Mouse (Mus musculus) CH12.LX (cell line): Measurements from ENCODE around the gene Ring1. TPM values are rescaled to one million over a fixed set of nuclear protein-coding genes. Genes with fewer than 3 reads are reported as not detected.

Experiments
- DNase-seq: peaks from one replicate; pipeline ENCODE4 v3.0.0-alpha.2; 2013; ENCODE audit errors: extremely low read depth
- H3K27ac ChIP-seq: 2 replicates; pipeline ENCODE4 v1.5.1; 2012; ENCODE audit warnings: low read depth, mild to moderate bottlenecking, control low read depth, moderate library complexity; ENCODE audit not compliant: insufficient read depth
- H3K27me3 ChIP-seq: replicated peaks from 2 replicates; pipeline ENCODE3; 2012; ENCODE audit warnings: inconsistent platforms
- H3K36me3 ChIP-seq, 2 experiments: replicated peaks in 1 of 2; 2 replicates each; pipeline versions ENCODE3 to v1.6.1; 2012; ENCODE audit warnings: inconsistent platforms in 1 of 2, low read length in 1 of 2, mild to moderate bottlenecking in 1 of 2, mixed read lengths in 1 of 2, moderate library complexity in 1 of 2; ENCODE audit not compliant: control insufficient read depth in 1 of 2, insufficient read depth in 1 of 2
- H3K4me1 ChIP-seq, 2 experiments: 2 replicates each; pipeline ENCODE4 v1.6.1; 2012; ENCODE audit warnings: inconsistent platforms in 1 of 2, moderate library complexity in 1 of 2; ENCODE audit not compliant: insufficient read depth in 2 of 2, control insufficient read depth in 1 of 2
- H3K4me2 ChIP-seq: 2 replicates; pipeline ENCODE4 v1.6.1; 2012; ENCODE audit warnings: low read depth, mild to moderate bottlenecking, control low read depth; ENCODE audit not compliant: poor library complexity, insufficient read depth, severe bottlenecking
- H3K4me3 ChIP-seq, 3 experiments: fragments of 150-350 bp in 1 of 3; sonication (generic) in 1 of 3; replicated peaks in 1 of 3; 2 replicates each; pipeline versions ENCODE3 to v1.5.1; 2011 to 2012; ENCODE audit warnings: low read depth in 2 of 3, low read length in 2 of 3, mild to moderate bottlenecking in 2 of 3, moderate library complexity in 2 of 3, control low read depth in 1 of 3, improper control_type of control experiment in 1 of 3, inconsistent platforms in 1 of 3, mixed read lengths in 1 of 3; ENCODE audit not compliant: poor library complexity in 1 of 3
- H3K79me2 ChIP-seq: replicated peaks from 2 replicates; pipeline ENCODE4 v1.6.1; 2012; ENCODE audit warnings: mild to moderate bottlenecking, moderate library complexity; ENCODE audit not compliant: control insufficient read depth, poor library complexity, insufficient read depth, severe bottlenecking; ENCODE audit errors: extremely low read depth
- H3K9ac ChIP-seq: 2 replicates; pipeline ENCODE4 v1.6.1; 2012; ENCODE audit warnings: low read depth, mild to moderate bottlenecking, control low read depth, moderate library complexity; ENCODE audit not compliant: insufficient read depth
- H3K9me3 ChIP-seq: replicated peaks from 2 replicates; pipeline ENCODE3; 2012; ENCODE audit warnings: low read length, inconsistent platforms, mixed read lengths
- BHLHE40 ChIP-seq: IDR thresholded peaks from 2 replicates; pipeline ENCODE4 v1.6.1; 2011; ENCODE audit warnings: mild to moderate bottlenecking, low read depth, low read length, improper control_type of control experiment
- CHD1 ChIP-seq: IDR thresholded peaks from 2 replicates; pipeline ENCODE4 v1.6.1; 2012; ENCODE audit warnings: low read depth, low read length, improper control_type of control experiment, inconsistent platforms
- CHD2 ChIP-seq: IDR thresholded peaks from 2 replicates; pipeline ENCODE4 v1.6.1; 2011; ENCODE audit warnings: low read length, improper control_type of control experiment
- CTCF ChIP-seq, 2 experiments: IDR thresholded peaks in 1 of 2; conservative IDR thresholded peaks in 1 of 2; 2 replicates each; pipeline ENCODE4 v1.5.1; 2011 to 2012; ENCODE audit warnings: low read depth in 2 of 2, low read length in 2 of 2, improper control_type of control experiment in 1 of 2, inconsistent platforms in 1 of 2, mild to moderate bottlenecking in 1 of 2, moderate library complexity in 1 of 2
- E2F4 ChIP-seq: IDR thresholded peaks from 2 replicates; pipeline ENCODE4 v1.6.1; 2011; ENCODE audit warnings: low read depth, low read length, improper control_type of control experiment; ENCODE audit not compliant: insufficient replicate concordance
- ELF1 ChIP-seq: IDR thresholded peaks from 2 replicates; pipeline ENCODE4 v1.6.1; 2014; ENCODE audit warnings: low read depth, mild to moderate bottlenecking, inconsistent platforms, low read length, improper control_type of control experiment
- EP300 ChIP-seq: IDR thresholded peaks from 2 replicates; pipeline ENCODE4 v1.6.1; 2011; ENCODE audit warnings: low read length, improper control_type of control experiment
- ETS1 ChIP-seq: conservative IDR thresholded peaks from 2 replicates; pipeline ENCODE4 v1.6.1; 2012; ENCODE audit warnings: low read depth, mild to moderate bottlenecking, inconsistent platforms, low read length, improper control_type of control experiment, moderate library complexity
- GABPA ChIP-seq: IDR thresholded peaks from 2 replicates; pipeline ENCODE4 v1.6.1; 2012; ENCODE audit warnings: low read depth, low read length, improper control_type of control experiment, inconsistent platforms; ENCODE audit not compliant: insufficient replicate concordance
- HCFC1 ChIP-seq: IDR thresholded peaks from 2 replicates; pipeline ENCODE4 v1.6.1; 2012; ENCODE audit warnings: low read depth, mild to moderate bottlenecking, inconsistent platforms, low read length, improper control_type of control experiment
- IRF4 ChIP-seq: IDR thresholded peaks from 2 replicates; pipeline ENCODE4 v1.6.1; 2014; ENCODE audit warnings: low read depth, mild to moderate bottlenecking, inconsistent platforms, low read length, improper control_type of control experiment
- JUN ChIP-seq: IDR thresholded peaks from 2 replicates; pipeline ENCODE4 v1.6.1; 2011; ENCODE audit warnings: low read depth, mild to moderate bottlenecking, low read length, improper control_type of control experiment, moderate library complexity; ENCODE audit not compliant: insufficient read depth
- JUND ChIP-seq: conservative IDR thresholded peaks from 2 replicates; pipeline ENCODE4 v1.6.1; 2011; ENCODE audit warnings: low read depth, low read length, improper control_type of control experiment
- KAT2A ChIP-seq: IDR thresholded peaks from 2 replicates; pipeline ENCODE4 v1.6.1; 2012; ENCODE audit warnings: low read length, improper control_type of control experiment, inconsistent platforms; ENCODE audit not compliant: insufficient replicate concordance
- MAFK ChIP-seq: IDR thresholded peaks from 2 replicates; pipeline ENCODE4 v1.6.1; 2011; ENCODE audit warnings: low read length, improper control_type of control experiment; ENCODE audit not compliant: insufficient replicate concordance
- MAX ChIP-seq: IDR thresholded peaks from 2 replicates; pipeline ENCODE4 v1.6.1; 2011; ENCODE audit warnings: low read length, improper control_type of control experiment
- MAZ ChIP-seq: IDR thresholded peaks from 2 replicates; pipeline ENCODE4 v1.6.1; 2012; ENCODE audit warnings: low read depth, mild to moderate bottlenecking, inconsistent platforms, low read length, improper control_type of control experiment, moderate library complexity
- MEF2A ChIP-seq: IDR thresholded peaks from 2 replicates; pipeline ENCODE4 v1.6.1; 2014; ENCODE audit warnings: low read depth, mild to moderate bottlenecking, inconsistent platforms, low read length, improper control_type of control experiment, borderline replicate concordance
- MXI1 ChIP-seq: IDR thresholded peaks from 2 replicates; pipeline ENCODE4 v1.6.1; 2011; ENCODE audit warnings: mild to moderate bottlenecking, low read depth, low read length, improper control_type of control experiment
- MYC ChIP-seq: IDR thresholded peaks from 2 replicates; pipeline ENCODE4 v1.6.1; 2011; ENCODE audit warnings: low read depth, mild to moderate bottlenecking, improper control_type of control experiment, low read length
- NELFE ChIP-seq: IDR thresholded peaks from 2 replicates; pipeline ENCODE4 v1.6.1; 2011; ENCODE audit warnings: low read depth, low read length, improper control_type of control experiment
- NRF1 ChIP-seq: IDR thresholded peaks from 2 replicates; pipeline ENCODE4 v1.6.1; 2014; ENCODE audit warnings: low read depth, mild to moderate bottlenecking, inconsistent platforms, low read length, improper control_type of control experiment, moderate library complexity
- PAX5 ChIP-seq: IDR thresholded peaks from 2 replicates; pipeline ENCODE4 v1.6.1; 2012; ENCODE audit warnings: low read length, inconsistent platforms, mixed read lengths
- POLR2A ChIP-seq: IDR thresholded peaks from 2 replicates; pipeline ENCODE4 v1.6.1; 2011; ENCODE audit warnings: low read depth, mild to moderate bottlenecking, improper control_type of control experiment, low read length
- POLR2AphosphoS2 ChIP-seq: IDR thresholded peaks from 2 replicates; pipeline ENCODE4 v1.6.1; 2011; ENCODE audit warnings: low read depth, low read length, improper control_type of control experiment
- RAD21 ChIP-seq: IDR thresholded peaks from 2 replicates; pipeline ENCODE4 v1.6.1; 2011; ENCODE audit warnings: low read depth, mild to moderate bottlenecking, low read length, improper control_type of control experiment, moderate library complexity
- RCOR1 ChIP-seq: conservative IDR thresholded peaks from 2 replicates; pipeline ENCODE4 v1.6.1; 2012; ENCODE audit warnings: low read depth, mild to moderate bottlenecking, inconsistent platforms, low read length, improper control_type of control experiment
- SIN3A ChIP-seq: IDR thresholded peaks from 2 replicates; pipeline ENCODE4 v1.6.1; 2012; ENCODE audit warnings: low read length, improper control_type of control experiment, inconsistent platforms
- SMC3 ChIP-seq: IDR thresholded peaks from 2 replicates; pipeline ENCODE4 v1.6.1; 2011; ENCODE audit warnings: low read depth, low read length, improper control_type of control experiment
- TBP ChIP-seq: conservative IDR thresholded peaks from 2 replicates; pipeline ENCODE4 v1.6.1; 2011; ENCODE audit warnings: low read depth, low read length, improper control_type of control experiment
- TCF12 ChIP-seq: IDR thresholded peaks from 2 replicates; pipeline ENCODE4 v1.6.1; 2014; ENCODE audit warnings: low read depth, mild to moderate bottlenecking, inconsistent platforms, low read length, improper control_type of control experiment
- UBTF ChIP-seq: IDR thresholded peaks from 2 replicates; pipeline ENCODE4 v1.6.1; 2012; ENCODE audit warnings: low read depth, mild to moderate bottlenecking, inconsistent platforms, low read length, improper control_type of control experiment, moderate library complexity
- USF1 ChIP-seq: IDR thresholded peaks from 2 replicates; pipeline ENCODE4 v1.6.1; 2014; ENCODE audit warnings: low read depth, mild to moderate bottlenecking, inconsistent platforms, low read length, improper control_type of control experiment
- USF2 ChIP-seq: conservative IDR thresholded peaks from 2 replicates; pipeline ENCODE4 v1.6.1; 2011; ENCODE audit warnings: low read depth, low read length, improper control_type of control experiment
- ZC3H11A ChIP-seq: IDR thresholded peaks from 2 replicates; pipeline ENCODE4 v1.6.1; 2012; ENCODE audit warnings: low read depth, mild to moderate bottlenecking, inconsistent platforms, low read length, improper control_type of control experiment
- ZKSCAN1 ChIP-seq: IDR thresholded peaks from 2 replicates; pipeline ENCODE4 v1.6.1; 2012; ENCODE audit warnings: low read depth, inconsistent platforms, low read length, improper control_type of control experiment, borderline replicate concordance
- ZMIZ1 ChIP-seq: IDR thresholded peaks from 2 replicates; pipeline ENCODE4 v1.6.1; 2012; ENCODE audit warnings: low read depth, mild to moderate bottlenecking, inconsistent platforms, low read length, improper control_type of control experiment
- ZNF384 ChIP-seq: IDR thresholded peaks from 2 replicates; pipeline ENCODE4 v1.6.1; 2012; ENCODE audit warnings: low read depth, low read length, improper control_type of control experiment, inconsistent platforms
- dilution Hi-C: fragments of 300-500 bp; cut with MboI; formaldehyde crosslinking; loops from 2 replicates; pipeline ENCODE4 v1.14.3; 2020; ENCODE audit warnings: low sequenced_read_pairs; ENCODE audit not compliant: extremely low pct_unique_long_range_greater_than_20kb, extremely low pct_ligation_motif_present
- in situ Hi-C: fragments of 300-500 bp; cut with MboI; formaldehyde crosslinking; loops from 3 replicates; pipeline ENCODE4 v1.14.3; 2019; ENCODE audit warnings: low sequenced_read_pairs, low pct_ligation_motif_present, low pct_unique_long_range_greater_than_20kb, mixed read lengths
- polyA plus RNA-seq: library from polyadenylated mRNA; unstranded; fragments of >175 nt; gene quantifications from 2 replicates; pipeline ENCODE4 v1.2.1, GENCODE M21; 2012; ENCODE audit warnings: low read depth; ENCODE audit not compliant: insufficient read length
- total RNA-seq, 2 experiments: library from RNA; depleted of rRNA; stranded (reverse); fragments of 300-350 nt in 1 of 2; fragments of >200 nt in 1 of 2; gene quantifications; 2 replicates each; pipeline ENCODE4 v1.2.3; 2012 to 2014

Ring1 gene
- total and polyA plus RNA-seq, 3 experiments, result 11.9 to 18.0 (median 13.7) TPM

DNA sequence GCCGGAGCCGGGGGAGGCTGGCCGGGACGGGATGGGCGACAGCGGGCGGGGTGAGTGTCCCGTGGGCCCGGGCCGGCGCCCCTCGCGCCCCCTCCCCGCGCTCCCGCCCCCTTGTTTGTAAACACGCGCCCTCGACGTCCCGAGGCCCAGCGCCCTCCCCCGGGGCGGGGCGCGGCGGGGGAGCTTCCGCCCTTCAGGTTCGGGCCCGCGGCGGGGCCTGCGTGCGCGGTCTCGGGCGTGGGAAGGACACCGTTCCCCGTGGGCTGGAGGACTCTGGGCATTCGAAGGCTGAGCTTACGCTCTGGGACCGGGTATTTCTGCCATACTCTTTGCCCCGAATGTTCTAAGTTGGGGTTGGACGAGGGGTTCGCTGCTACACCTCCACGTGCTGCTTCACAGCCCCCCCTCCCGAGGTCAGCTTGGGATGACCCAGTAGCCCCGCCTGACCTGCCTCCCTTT lies 7.7 kb upstream of the Ring1 start:
- Histone ChIP-seq H3K79me2 (peaks cover 32% of the 10 kb centered on the region), H3K4me3 (peak overlapping the region; percentile 89 to 96 (median 90)), H3K27me3 (no peaks in the 10 kb centered on the region), H3K27ac (peak overlapping the region; percentile 86), H3K9me3 (no peaks in the 10 kb centered on the region), H3K9ac (peak overlapping the region; percentile 96), H3K36me3 (peaks cover 42 to 64% of the 10 kb centered on the region in 2 experiments), H3K4me1 (peaks cover 21 to 46% of the 10 kb centered on the region in 2 experiments), H3K4me2 (peak overlapping the region; percentile 67; the same call in 1 of the 2 replicates)
- dilution Hi-C loops (no loop called here), in situ Hi-C loops (no loop called here)
- DNase-seq, result peak; percentile 47
- peak; percentile 57 for TF ChIP-seq MAZ
- peak; percentile 61 for TF ChIP-seq BHLHE40
- no peak for TF ChIP-seq ZNF384
- peak; percentile 91 for TF ChIP-seq MXI1
- TF ChIP-seq CHD1, result no peak
- TF ChIP-seq USF2, result no peak
- TF ChIP-seq MAFK, result no peak
- no peak for TF ChIP-seq ETS1
- no peak; the same call in 1 of the 2 replicates for TF ChIP-seq NRF1
- TF ChIP-seq NELFE, result peak; percentile 73
- no peak for TF ChIP-seq CHD2
- no peak for TF ChIP-seq E2F4
- TF ChIP-seq SIN3A, result peak; percentile 76
- no peak for TF ChIP-seq ZC3H11A
- no peak for TF ChIP-seq SMC3
- TF ChIP-seq JUND, result no peak
- TF ChIP-seq RCOR1, result 0 out of 2 replicates have a peak, but pooled peaks have one; percentile 36
- TF ChIP-seq POLR2A, result peak; percentile 65
- no peak for TF ChIP-seq JUN
- TF ChIP-seq HCFC1, result no peak; the same call in 1 of the 2 replicates
- no peak for TF ChIP-seq USF1
- peak; percentile 90 for TF ChIP-seq MAX
- TF ChIP-seq EP300, result no peak
- no peak for TF ChIP-seq UBTF
- peak; percentile 63; the same call in 1 of the 2 replicates for TF ChIP-seq ELF1
- TF ChIP-seq MYC, result peak; percentile 97
- TF ChIP-seq ZKSCAN1, result no peak
- 0 out of 2 replicates have a peak, but pooled peaks have one; percentile 34 for TF ChIP-seq TCF12
- TF ChIP-seq IRF4, result peak; percentile 27; the same call in 1 of the 2 replicates
- no peak for TF ChIP-seq POLR2AphosphoS2
- 0 out of 2 replicates have a peak, but pooled peaks have one; percentile 14 for TF ChIP-seq MEF2A
- TF ChIP-seq GABPA, result no peak
- no peak for TF ChIP-seq RAD21
- TF ChIP-seq TBP, result 0 out of 2 replicates have a peak, but pooled peaks have one; percentile 29
- TF ChIP-seq PAX5, result no peak
- no peak for TF ChIP-seq CTCF (conservative IDR thresholded peaks at IDR 0.05 in 1 of 2, IDR thresholded peaks at IDR 0.05 in 1 of 2; ENCODE audit: low read depth in 2 of 2, low read length in 2 of 2)
- no peak for TF ChIP-seq KAT2A
- no peak for TF ChIP-seq ZMIZ1
